8 mouse cellular contexts compared by ENCODE assay signal in the genomic region with DNA sequence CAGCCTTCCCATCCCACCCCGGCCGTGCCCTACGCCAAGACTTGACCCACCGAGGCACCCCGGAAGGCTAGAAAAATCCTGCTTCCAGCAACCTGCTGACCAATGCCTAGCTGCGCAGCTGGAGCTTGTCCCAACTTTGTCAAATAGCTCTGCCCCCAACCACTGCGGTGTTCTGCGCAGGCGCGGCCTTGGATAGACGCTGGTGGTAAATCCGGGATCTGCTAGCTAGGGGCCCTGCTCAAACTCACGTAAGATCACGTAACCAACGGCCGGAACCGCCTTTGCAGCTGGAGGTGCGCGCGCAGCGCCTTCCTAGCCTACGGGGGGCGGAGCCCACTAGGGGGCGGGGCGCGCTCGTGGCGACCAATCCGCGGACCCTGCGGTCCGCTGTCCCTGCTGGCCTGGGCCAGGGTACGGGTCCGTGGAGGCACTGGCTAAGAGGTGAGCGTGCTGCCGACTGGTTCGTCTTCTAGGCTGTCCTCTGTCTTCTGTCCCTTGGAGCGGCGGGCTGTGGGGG. TPM values are rescaled to one million over a fixed set of nuclear protein-coding genes. Genes with fewer than 3 reads are reported as not detected.
A peak's percentile ranks its signal among the peaks of the same experiment; 100 is the strongest.
DNase-seq lines count a peak whose midpoint lies in the region; ATAC-seq lines count a peak whose summit lies in the region.

A gene (plus strand): TSS at position 249 of the 517 bp plus-strand sequence.

- peaks cover 19% of the 10 kb centered on the region for H3K36me3 ChIP-seq in lung, embryonic 16.5 days (ENCODE audit: control insufficient read depth, insufficient read depth, low read length)

- peak within 1 kb of the TSS; percentile 89 for H3K4me2 ChIP-seq in lung, embryonic 16.5 days (ENCODE audit: low read depth, low read length)

- peak; percentile 87 to 92 for ATAC-seq in hematopoietic stem cell, adult 5-6 weeks (replicated peaks in 1 of 2; ENCODE audit: insufficient read depth in 1 of 2, low FRiP score in 2 of 2, low TSS enrichment in 1 of 2, low read depth in 1 of 2, poor library complexity in 2 of 2, severe bottlenecking in 2 of 2)
- peak; percentile 96 for ATAC-seq in lung, embryonic 16.5 days (ENCODE audit: low read depth)

- DNase-seq in MEL-GATA-1-ER (ENCODE audit: extremely low read depth, low read depth): peak; percentile 95
- DNase-seq in cerebellum, adult 8-10 months: peak; percentile 98
- peak; percentile 99 for DNase-seq in forelimb bud, embryonic 11.5 days (ENCODE audit: low read depth, low spot score)
- peak; percentile 94 for DNase-seq in layer of hippocampus, adult 9-10 months (ENCODE audit: low spot score)
- peak; percentile 99 for DNase-seq in ovary, postnatal 10 days (ENCODE audit: low spot score)
- DNase-seq in thymus, postnatal 10 days (ENCODE audit: low spot score in 2 of 2): peak; percentile 96 to 99

- H3K4me3 ChIP-seq in lung, embryonic 16.5 days (ENCODE audit: low read length): peak within 1 kb of the TSS; percentile 70

- peaks cover 25% of the 10 kb centered on the region for H3K4me1 ChIP-seq in lung, embryonic 16.5 days (replicated peaks; ENCODE audit: control insufficient read depth, insufficient read depth, low read length)

- H3K27me3 ChIP-seq in lung, embryonic 16.5 days (ENCODE audit: control insufficient read depth, insufficient read depth, low read depth, low read length): no peaks in the 10 kb centered on the region

- H3K9me3 ChIP-seq in lung, embryonic 16.5 days (ENCODE audit: control insufficient read depth, low read length): no peaks in the 10 kb centered on the region

- peak within 1 kb of the TSS; percentile 81 for H3K9ac ChIP-seq in lung, embryonic 16.5 days (ENCODE audit: low read length)

- 0% methylated on average over 39 of the region's 39 CpGs for WGBS in lung, embryonic 16.5 days

- peak within 1 kb of the TSS; percentile 93 for H3K27ac ChIP-seq in lung, embryonic 16.5 days (ENCODE audit: low read length)

RNA-seq across cellular contexts. Expression of the gene that starts here (rescaled TPM):
- 17.4 and 22.4 TPM in 2 replicates for total RNA-seq in hematopoietic stem cell, adult 5-6 weeks (2017)
- polyA plus RNA-seq in lung, embryonic 16.5 days (2015; fragmentation: Nextera tagmentation; extraction: Ambion mirVana): 21.6 and 22.6 TPM in 2 replicates

Comparison
In these comparisons a context has a peak if more than half of its experiments do, and no peak if none do; other contexts are left out.
1. Peak in every context shown above with its lines: DNase-seq, ATAC-seq, H3K4me3 ChIP-seq and H3K27ac ChIP-seq.